Mouse (Mus musculus) lung, postnatal 10 days (tissue): ENCODE data around the gene Pop5.
A peak's percentile ranks its signal among the peaks of the same experiment; 100 is the strongest.

ENCODE experiments used
- DNase-seq: peaks from one replicate; pipeline ENCODE4 v3.0.0; 2021

Gene Pop5

GRCm38 (mm10) chr5:115235786-115236263 lies at the start of gene Pop5:
Gene Pop5, plus strand, starts transcription at chr5:115235836.
- DNase-seq = peak; percentile 94

- DNase-seq = no peak
Measured at GRCm38 (mm10) chr5:115186371-115187073, 49.1 kb upstream of the Pop5 start.

GRCm38 (mm10) chr5:115187188-115188131 lies 48.2 kb upstream of the Pop5 start:
- peak; percentile 97 for DNase-seq

GRCm38 (mm10) chr5:115188824-115189223 lies 46.8 kb upstream of the Pop5 start:
- DNase-seq = peak; percentile 60

GRCm38 (mm10) chr5:115190081-115190480 lies 45.6 kb upstream of the Pop5 start:
- no peak for DNase-seq

- no peak for DNase-seq
Measured at GRCm38 (mm10) chr5:115191880-115192827, 43.5 kb upstream of the Pop5 start.

GRCm38 (mm10) chr5:115192828-115193195 lies 42.8 kb upstream of the Pop5 start:
- no peak for DNase-seq

- peak; percentile 67 for DNase-seq
Measured at GRCm38 (mm10) chr5:115193226-115193625, 42.4 kb upstream of the Pop5 start.

GRCm38 (mm10) chr5:115193669-115194625 lies 41.7 kb upstream of the Pop5 start, which contains the start of gene Cabp1:
Gene Cabp1, minus strand, starts transcription at chr5:115194381.
- DNase-seq = peak; percentile 61

GRCm38 (mm10) chr5:115194626-115195221 lies 40.9 kb upstream of the Pop5 start:
- no peak for DNase-seq

GRCm38 (mm10) chr5:115203735-115204561 lies 31.7 kb upstream of the Pop5 start:
- DNase-seq = peak; percentile 58

- DNase-seq = no peak
Measured at GRCm38 (mm10) chr5:115204562-115205311, 30.9 kb upstream of the Pop5 start.

- DNase-seq = no peak
Measured at GRCm38 (mm10) chr5:115207244-115207643, 28.4 kb upstream of the Pop5 start.

- no peak for DNase-seq
Measured at GRCm38 (mm10) chr5:115207892-115208291, 27.7 kb upstream of the Pop5 start.

GRCm38 (mm10) chr5:115208601-115209000 lies 27.0 kb upstream of the Pop5 start:
- no peak for DNase-seq

GRCm38 (mm10) chr5:115210380-115210779 lies 25.3 kb upstream of the Pop5 start:
- DNase-seq = no peak

- no peak for DNase-seq
Measured at GRCm38 (mm10) chr5:115212451-115212850, 23.2 kb upstream of the Pop5 start.

GRCm38 (mm10) chr5:115212861-115213260 lies 22.8 kb upstream of the Pop5 start:
- DNase-seq = no peak

GRCm38 (mm10) chr5:115214864-115215263 lies 20.8 kb upstream of the Pop5 start:
- peak; percentile 49 for DNase-seq
